Mouse (Mus musculus) ovary, postnatal 14 days (tissue): ENCODE data around the gene Zmynd10.

Source experiments
- DNase-seq: peaks from one replicate; pipeline ENCODE4 v3.0.0; 2022; ENCODE audit warnings: low spot score

The Zmynd10 gene

GRCm38 (mm10) chr9:107540420-107540819 is 6.7 kb upstream of the Zmynd10 start:
- DNase-seq: no peak

GRCm38 (mm10) chr9:107541005-107541404 is 6.1 kb upstream of the Zmynd10 start:
- no peak for DNase-seq

DNA sequence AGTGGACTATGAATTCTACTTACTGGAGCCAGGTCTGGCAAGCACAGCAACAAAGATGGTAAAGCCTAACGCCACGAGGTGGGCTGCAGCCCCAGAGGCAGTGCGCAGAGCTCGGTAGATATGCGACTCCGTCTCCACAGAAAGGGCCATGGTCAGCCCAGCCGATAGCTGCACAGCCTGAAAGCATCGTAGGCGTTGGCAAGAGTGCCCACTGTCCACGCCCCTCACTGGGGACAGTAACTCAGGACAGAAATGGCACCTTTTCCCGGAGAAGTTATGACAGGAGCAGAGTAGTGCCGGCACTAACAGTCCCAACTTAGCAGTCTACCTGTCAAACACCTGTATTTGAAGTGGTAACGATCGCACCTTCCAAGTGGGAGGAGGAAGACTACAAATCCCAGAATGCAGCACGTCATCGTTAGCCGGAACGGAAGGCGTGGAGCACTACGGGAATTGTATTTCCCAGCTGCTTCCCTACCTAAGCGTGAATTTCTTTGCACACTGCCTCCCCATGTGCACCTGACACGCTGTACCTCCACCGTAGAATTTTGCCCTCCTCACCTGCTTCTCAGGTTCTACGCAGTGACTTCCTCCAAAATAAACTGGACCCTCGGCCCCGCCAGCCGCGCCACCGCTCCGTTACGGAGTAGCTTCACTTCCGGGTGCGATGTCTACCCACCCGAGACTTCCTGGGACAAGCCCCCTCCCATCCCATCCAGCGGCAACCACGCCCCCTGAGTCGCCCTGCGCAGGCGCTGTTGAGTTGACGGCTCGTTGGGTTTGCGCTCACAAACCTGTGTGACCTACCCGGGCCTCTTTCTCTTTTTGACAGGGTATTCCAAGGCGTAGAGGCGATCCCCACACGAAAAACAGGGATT is 5.4 kb upstream of the Zmynd10 start, which contains the start of the genes Cyb561d2 and Nprl2:
Cyb561d2 (minus strand) TSS at position 720 of the 878 bp plus-strand sequence.
Nprl2 (plus strand) TSS at position 753 of the 878 bp plus-strand sequence.
- DNase-seq: peak; percentile 86

- no peak for DNase-seq
Observed at GRCm38 (mm10) chr9:107542352-107542686, 4.8 kb upstream of the Zmynd10 start.

DNA sequence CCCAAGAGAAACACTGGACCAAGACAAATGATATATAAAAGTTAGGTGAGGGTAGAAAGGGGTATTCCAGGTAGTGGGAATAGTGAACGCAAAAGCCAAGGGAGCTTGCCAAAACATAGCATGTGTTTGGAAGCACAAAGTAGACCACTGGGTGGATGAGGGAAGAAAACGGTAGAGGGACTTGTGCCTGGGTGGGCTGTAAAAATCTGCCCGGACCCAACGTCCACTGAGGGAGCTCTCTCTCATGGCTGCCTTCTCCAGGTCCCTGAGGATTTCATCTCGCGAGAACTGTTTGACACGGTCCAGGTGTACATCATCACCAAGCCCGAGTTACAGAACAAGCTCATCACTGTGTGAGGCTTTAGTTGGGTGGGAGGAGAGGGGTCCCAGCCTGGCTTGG is 4.4 kb upstream of the Zmynd10 start:
- no peak for DNase-seq

DNA sequence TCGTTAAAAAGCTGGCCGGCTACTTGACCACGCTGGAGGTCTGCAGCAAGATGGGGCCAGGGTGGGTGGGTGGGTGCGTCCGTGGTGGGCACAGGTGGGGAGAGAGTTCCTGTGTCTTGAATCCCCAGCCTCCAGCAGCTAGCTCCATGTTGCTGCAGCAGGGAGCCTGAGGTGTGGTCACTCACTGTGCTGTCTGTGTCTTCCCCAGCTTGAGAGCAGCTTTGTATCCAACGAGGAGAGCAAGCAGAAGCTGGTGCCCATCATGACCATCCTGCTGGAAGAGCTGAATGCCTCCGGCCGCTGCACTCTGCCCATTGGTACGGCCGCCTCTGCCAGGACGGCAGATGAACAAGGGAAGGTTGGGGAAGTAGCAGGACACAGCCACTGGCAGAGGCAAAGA is 3.8 kb upstream of the Zmynd10 start:
- no peak for DNase-seq

GRCm38 (mm10) chr9:107544196-107544700 is 2.9 kb upstream of the Zmynd10 start:
- no peak for DNase-seq

- DNase-seq: no peak
Observed at GRCm38 (mm10) chr9:107544729-107545128, 2.4 kb upstream of the Zmynd10 start.

DNA sequence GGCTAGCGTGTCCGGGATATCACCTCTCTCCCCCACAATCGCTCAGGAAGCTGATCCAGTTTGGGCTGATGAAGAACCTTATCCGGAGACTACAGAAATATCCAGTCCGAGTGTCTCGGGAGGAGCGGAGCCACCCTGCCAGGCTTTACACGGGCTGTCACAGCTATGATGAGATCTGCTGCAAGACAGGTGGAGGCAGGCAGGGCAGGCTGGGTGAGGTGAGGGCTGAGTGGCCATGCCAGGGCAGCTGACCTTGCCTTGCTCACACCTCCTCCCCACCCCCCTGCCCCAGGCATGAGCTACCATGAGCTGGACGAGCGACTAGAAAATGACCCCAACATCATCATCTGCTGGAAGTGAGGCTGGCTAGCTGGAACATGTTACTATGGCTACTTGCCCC is 1.9 kb upstream of the Zmynd10 start:
- no peak for DNase-seq

DNA sequence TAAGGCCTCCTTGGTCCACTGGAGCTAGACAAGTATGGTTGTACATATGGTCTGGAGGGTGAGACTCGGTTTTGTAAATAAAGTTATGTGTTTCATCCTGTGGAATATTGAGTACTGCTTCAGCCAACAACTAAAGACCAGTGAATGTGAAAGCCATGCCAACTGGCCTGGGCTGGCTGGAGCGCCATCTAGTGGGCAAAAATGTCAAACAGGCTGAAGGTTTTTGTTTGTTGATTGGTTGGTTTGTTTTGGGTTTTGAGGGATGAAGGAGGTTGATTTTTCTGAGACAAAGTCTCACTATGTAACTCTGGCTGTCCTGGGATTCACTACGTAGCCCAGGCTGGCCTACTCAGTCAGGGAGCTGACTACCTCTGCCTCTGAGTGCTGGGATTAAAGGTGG is 1.5 kb upstream of the Zmynd10 start:
- peak; percentile 76 for DNase-seq

DNA sequence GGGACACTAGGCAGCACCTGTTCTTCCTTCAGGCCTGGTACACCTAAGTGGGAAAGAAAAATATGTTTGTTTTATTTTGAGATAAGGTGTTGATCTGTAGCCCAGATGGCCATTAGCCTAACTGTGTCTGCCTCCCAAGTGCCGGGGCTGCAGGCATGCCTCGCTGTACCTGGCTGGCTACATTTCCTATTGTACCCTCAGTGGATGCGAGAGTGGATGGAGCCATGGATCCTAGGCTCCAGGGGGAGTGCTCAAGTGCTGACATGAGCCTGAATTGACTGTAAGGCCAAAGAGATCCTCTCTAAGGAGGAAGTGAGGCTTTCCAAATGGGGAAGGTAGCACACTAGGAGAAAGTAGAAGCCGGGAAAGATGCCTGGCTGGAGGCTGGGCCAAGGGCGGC is 859 bp downstream of the Zmynd10 start:
- DNase-seq: no peak

- DNase-seq: no peak
Observed at GRCm38 (mm10) chr9:107548820-107549219, 1.7 kb downstream of the Zmynd10 start.

- DNase-seq: no peak
Observed at GRCm38 (mm10) chr9:107549297-107550074, 2.4 kb downstream of the Zmynd10 start.

DNA sequence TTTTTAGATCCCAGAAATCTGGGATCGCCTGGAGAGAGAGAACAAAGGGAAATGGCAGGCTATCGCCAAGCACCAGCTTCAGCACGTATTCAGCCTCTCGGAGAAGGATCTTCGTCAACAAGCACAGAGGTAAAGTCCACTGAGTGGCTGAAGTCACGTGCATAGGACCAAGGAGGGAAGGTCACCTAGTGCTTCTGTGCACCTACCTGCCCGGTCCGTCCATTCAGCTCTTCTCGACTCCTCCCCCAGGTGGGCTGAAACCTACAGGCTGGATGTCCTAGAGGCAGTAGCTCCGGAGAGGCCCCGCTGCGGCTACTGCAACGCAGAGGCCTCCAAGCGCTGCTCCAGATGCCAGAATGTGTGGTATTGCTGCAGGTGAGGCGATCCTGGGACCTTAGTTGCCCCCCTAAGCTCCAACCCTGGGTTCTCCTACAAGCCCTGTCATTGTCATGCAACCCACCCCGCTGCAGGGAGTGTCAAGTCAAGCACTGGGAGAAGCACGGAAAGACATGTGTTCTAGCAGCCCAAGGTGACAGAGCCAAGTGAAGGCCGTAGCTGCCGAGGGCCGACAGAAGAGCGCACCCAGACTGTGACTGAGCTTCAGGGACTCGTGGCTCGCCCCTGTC is 3.5 kb downstream of the Zmynd10 start:
- DNase-seq: no peak

DNA sequence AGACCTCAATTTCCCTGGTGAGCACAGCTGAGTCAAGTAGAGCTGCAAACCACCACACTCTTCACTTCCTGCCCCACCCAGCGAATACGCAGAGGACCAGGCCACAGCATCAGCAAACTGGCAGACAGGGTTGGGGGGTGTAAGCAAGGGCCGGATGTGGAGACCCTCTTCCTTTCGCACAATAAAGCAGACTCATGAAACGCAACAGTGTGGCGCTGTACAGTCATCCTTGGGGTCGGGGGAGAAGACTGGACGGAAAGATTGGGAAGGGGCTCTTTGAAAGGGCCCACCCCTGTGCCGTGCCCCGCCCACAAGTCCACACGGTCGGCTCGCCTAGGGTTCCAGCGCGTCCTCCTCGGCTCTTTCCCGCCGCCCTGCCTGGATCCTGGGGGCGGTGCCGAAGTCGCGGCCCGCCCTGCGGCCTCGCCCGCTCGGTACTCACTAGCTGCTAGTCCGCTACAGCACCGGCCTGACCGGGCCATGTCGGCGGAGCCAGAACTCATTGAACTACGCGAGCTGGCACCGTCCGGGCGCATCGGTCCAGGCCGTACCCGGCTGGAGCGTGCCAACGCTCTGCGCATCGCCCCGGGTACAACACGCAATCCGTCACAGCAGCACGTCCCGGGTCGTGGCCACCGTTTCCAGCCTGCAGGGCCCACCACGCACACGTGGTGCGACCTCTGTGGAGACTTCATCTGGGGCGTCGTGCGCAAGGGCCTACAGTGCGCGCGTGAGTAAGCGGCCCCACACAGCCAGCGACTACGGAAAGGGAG is 4.2 kb downstream of the Zmynd10 start, which contains the start of gene Rassf1:
Rassf1 (plus strand) TSS at position 439 of the 773 bp plus-strand sequence.
- peak; percentile 52 for DNase-seq

GRCm38 (mm10) chr9:107551890-107552355 is 4.8 kb downstream of the Zmynd10 start:
- DNase-seq: no peak

GRCm38 (mm10) chr9:107552690-107553393 is 5.7 kb downstream of the Zmynd10 start:
- no peak for DNase-seq

- DNase-seq: no peak
Observed at GRCm38 (mm10) chr9:107553541-107554318, 6.6 kb downstream of the Zmynd10 start.

- DNase-seq: peak; percentile 81
Observed at GRCm38 (mm10) chr9:107554319-107554825, 7.3 kb downstream of the Zmynd10 start.

GRCm38 (mm10) chr9:107555031-107555457 is 7.9 kb downstream of the Zmynd10 start:
- DNase-seq: no peak
